ENCODE assay signal across 8 mouse cellular contexts in genomic region chr6:86400972-86401371, GRCm38 (mm10). TPM values are rescaled to one million over a fixed set of nuclear protein-coding genes. Genes with fewer than 3 reads are reported as not detected.
DNase-seq lines count a peak whose midpoint lies in the region; ATAC-seq lines count a peak whose summit lies in the region.

No protein-coding gene starts in this region.

- H3K36me3 ChIP-seq in forebrain, embryonic 16.5 days (ENCODE audit: control insufficient read depth, insufficient read depth): no peaks in the 10 kb centered on the region

- no peaks in the 10 kb centered on the region for H3K27me3 ChIP-seq in forebrain, embryonic 16.5 days (replicated peaks; ENCODE audit: control insufficient read depth, insufficient read depth, low read length)

- H3K4me3 ChIP-seq in forebrain, embryonic 16.5 days (replicated peaks; ENCODE audit: low read length): peak overlapping the region; percentile 13; the same call in 1 of the 2 replicates

- no peaks in the 10 kb centered on the region for H3K9me3 ChIP-seq in forebrain, embryonic 16.5 days (ENCODE audit: control insufficient read depth, low read length)

- H3K4me1 ChIP-seq in forebrain, embryonic 16.5 days (replicated peaks; ENCODE audit: control insufficient read depth, insufficient read depth, low read length): peaks cover 11% of the 10 kb centered on the region

- peak overlapping the region; percentile 37 for H3K4me2 ChIP-seq in forebrain, embryonic 16.5 days (ENCODE audit: low read length)

- no peak overlapping the region for H3K27ac ChIP-seq in forebrain, embryonic 16.5 days (ENCODE audit: low read length)

- ATAC-seq in forebrain, embryonic 16.5 days: no peak

- 7% methylated on average over 9 of the region's 9 CpGs for WGBS in forebrain, embryonic 16.5 days

- H3K9ac ChIP-seq in forebrain, embryonic 16.5 days (replicated peaks; ENCODE audit: low read depth, low read length): no peak overlapping the region

- DNase-seq in MN1 (ENCODE audit: low spot score): peak; percentile 88
- DNase-seq in c-Kit-positive CD71-negative TER-119-negative erythroid progenitor cells, embryonic 14.5 days (ENCODE audit: low read depth): peak; percentile 69
- peak; percentile 79 for DNase-seq in heart, postnatal 4 days
- DNase-seq in layer of hippocampus, postnatal 14 days (ENCODE audit: low spot score in 2 of 2): peak; percentile 37 to 51
- DNase-seq in lung, postnatal 4 days: peak; percentile 79 to 85
- peak; percentile 62 to 80 for DNase-seq in right cerebral cortex, adult 2 months (ENCODE audit: low spot score in 2 of 2)
- DNase-seq in urinary bladder, postnatal 4 days (ENCODE audit: low spot score in 2 of 2): peak; percentile 54 to 66

RNA-seq across cellular contexts. Expression of gene Tia1, which starts 3.0 kb away (rescaled TPM):
- polyA plus RNA-seq in forebrain, embryonic 16.5 days (2015; fragmentation: Nextera tagmentation; extraction: Ambion mirVana): 370 and 414 TPM in 2 replicates
- 10 to 100 TPM; 60.2 to 62.3 TPM for total RNA-seq in heart, postnatal 4 days (2021)
- total RNA-seq in layer of hippocampus, postnatal 14 days (2021): 100 to 1,000 TPM; 135 to 147 TPM

RNA-seq across cellular contexts. Expression of gene Pcyox1, which starts 4.0 kb away (rescaled TPM):
- 104 and 119 TPM in 2 replicates for polyA plus RNA-seq in forebrain, embryonic 16.5 days (2015; fragmentation: Nextera tagmentation; extraction: Ambion mirVana)
- 10 to 100 TPM; 52.5 TPM for total RNA-seq in heart, postnatal 4 days (2021)
- 100 to 1,000 TPM; 113 to 130 TPM for total RNA-seq in layer of hippocampus, postnatal 14 days (2021)

RNA-seq across cellular contexts. Expression of gene Gm44790, which starts 25.5 kb away (rescaled TPM):
- polyA plus RNA-seq in forebrain, embryonic 16.5 days (2015; fragmentation: Nextera tagmentation; extraction: Ambion mirVana): not detected in 2 replicates
- not detected for total RNA-seq in heart, postnatal 4 days (2021)
- under 1 TPM in 1 of 2 experiments, not detected in 1; 0.90 TPM for total RNA-seq in layer of hippocampus, postnatal 14 days (2021)

RNA-seq across cellular contexts. Expression of gene Snrpg, which starts 29.9 kb away (rescaled TPM):
- 420 and 457 TPM in 2 replicates for polyA plus RNA-seq in forebrain, embryonic 16.5 days (2015; fragmentation: Nextera tagmentation; extraction: Ambion mirVana)
- total RNA-seq in heart, postnatal 4 days (2021): 100 to 1,000 TPM; 108 to 113 TPM
- 10 to 100 TPM; 77.9 to 92.1 TPM for total RNA-seq in layer of hippocampus, postnatal 14 days (2021)

RNA-seq across cellular contexts. Expression of gene Fam136a, which starts 35.5 kb away (rescaled TPM):
- polyA plus RNA-seq in forebrain, embryonic 16.5 days (2015; fragmentation: Nextera tagmentation; extraction: Ambion mirVana): 128 TPM in 2 replicates
- 10 to 100 TPM; 26.8 to 28.7 TPM for total RNA-seq in heart, postnatal 4 days (2021)
- total RNA-seq in layer of hippocampus, postnatal 14 days (2021): 10 to 100 TPM; 31.3 to 35.0 TPM
